Mouse (Mus musculus) liver, postnatal 0 days (tissue): ENCODE measurements around the gene Themis3.

ENCODE experiments used
- CTCF ChIP-seq: sonication (generic); IDR thresholded peaks from 2 replicates; pipeline ENCODE4 v1.5.1; 2016; ENCODE audit warnings: antibody characterized with exemption, low read depth
- EP300 ChIP-seq: IDR thresholded peaks from 2 replicates; pipeline ENCODE4 v1.6.1; 2016; ENCODE audit warnings: antibody characterized with exemption, low read depth, mild to moderate bottlenecking

DNA sequence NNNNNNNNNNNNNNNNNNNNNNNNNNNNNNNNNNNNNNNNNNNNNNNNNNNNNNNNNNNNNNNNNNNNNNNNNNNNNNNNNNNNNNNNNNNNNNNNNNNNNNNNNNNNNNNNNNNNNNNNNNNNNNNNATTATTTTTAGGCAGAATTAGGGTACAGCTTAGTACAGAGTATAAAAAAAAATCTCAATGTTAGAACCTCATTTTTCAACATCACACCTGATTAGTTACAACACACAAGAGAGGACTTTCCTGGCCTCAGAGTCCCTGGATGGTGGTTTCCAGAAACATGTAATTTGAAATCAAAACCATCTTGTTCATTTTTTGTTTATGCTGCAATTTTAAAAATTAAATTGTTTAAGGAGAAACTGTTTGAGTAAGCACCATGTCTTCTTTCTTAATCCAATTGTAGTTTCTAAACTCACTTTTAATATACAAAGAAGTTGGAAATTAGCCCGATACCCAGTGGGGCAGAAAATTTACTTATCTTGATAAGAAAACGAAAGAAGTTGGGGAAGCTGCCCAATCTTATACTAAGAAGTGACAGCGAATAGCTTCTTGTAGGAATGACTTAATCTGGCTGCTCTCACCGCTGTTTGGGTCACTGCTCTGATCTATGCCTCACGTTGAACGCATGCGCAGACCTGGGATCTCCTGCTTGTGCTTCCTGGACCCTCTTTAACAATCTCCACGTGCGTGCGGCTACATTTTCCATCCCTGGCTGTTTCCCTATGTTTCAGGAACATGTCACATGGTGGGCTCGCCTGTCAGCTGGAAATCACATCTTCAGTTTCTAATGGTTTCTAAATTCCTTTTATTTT lies 22.4 kb downstream of the Themis3 start:
- no peak for TF ChIP-seq EP300
- no peak for TF ChIP-seq CTCF
